Mouse (Mus musculus) G1E (cell line): ENCODE measurements around the gene Mctp1.

Experiments
- CTCF ChIP-seq: IDR thresholded peaks from 2 replicates; pipeline ENCODE4 v1.5.1; 2012; ENCODE audit warnings: low read depth, low read length, inconsistent platforms, mixed read lengths
- GATA1 ChIP-seq: IDR thresholded peaks from 2 replicates; pipeline ENCODE4 v1.6.1; 2012; ENCODE audit warnings: borderline replicate concordance, low read length, inconsistent platforms, mixed read lengths

- TF ChIP-seq CTCF (no peak), GATA1 (no peak)
These were observed 25.0 kb downstream of the Mctp1 start for GRCm38 (mm10) chr13:76409296-76409695.
